Comparison of ENCODE assay signal across 25 mouse cellular contexts in the genomic region with DNA sequence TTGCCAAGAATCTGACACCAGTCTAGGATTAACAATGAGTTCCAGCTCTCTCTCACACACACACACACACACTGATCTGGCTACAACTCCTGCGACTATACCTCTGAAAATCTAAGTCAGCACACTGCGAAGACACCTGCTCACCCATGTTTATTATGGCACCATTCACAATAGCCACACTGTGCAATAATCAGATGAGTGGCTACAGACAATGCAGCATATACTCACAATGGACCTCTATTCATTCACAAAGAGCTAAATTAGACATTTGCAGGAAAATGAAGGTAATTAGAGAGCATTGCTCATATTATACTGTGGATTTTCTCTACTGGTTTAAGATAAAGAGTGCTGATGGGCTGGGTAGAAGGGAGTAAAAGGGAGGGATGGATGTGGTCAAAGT.
"Had no signal": no experiment of that assay in that cellular context is flagged by ENCODE, and none has a peak within 500 bp of the region (broad histone marks: within the 10 kb centered on the region; RNA-seq: fewer than 3 reads in every experiment).

No protein-coding gene starts in this region.

- ATAC-seq: hindbrain, embryonic 16.5 days; inflammation-experienced regulatory T-cells, adult 6 months; intestine, embryonic 15.5 days; intestine, postnatal 0 days; liver, embryonic 12.5 days had no signal

- H3K9me3 ChIP-seq: hindbrain, embryonic 10.5 days; hindbrain, embryonic 12.5 days; intestine, embryonic 15.5 days; limb, embryonic 13.5 days; limb, embryonic 15.5 days; liver, embryonic 12.5 days had no signal

- H3K4me3 ChIP-seq: gastrocnemius, adult 2 months; heart, adult 2 months; heart, embryonic 12.5 days; hindbrain, embryonic 10.5 days; hindbrain, embryonic 12.5 days; intestine, embryonic 15.5 days; limb, embryonic 13.5 days; limb, embryonic 15.5 days; liver, embryonic 12.5 days had no signal

- H3K4me2 ChIP-seq: heart, embryonic 12.5 days; hindbrain, embryonic 12.5 days; hindbrain, embryonic 14.5 days; intestine, embryonic 15.5 days; limb, embryonic 13.5 days; limb, embryonic 15.5 days; liver, embryonic 12.5 days had no signal

- H3K9ac ChIP-seq: heart, embryonic 12.5 days; hindbrain, embryonic 12.5 days; hindbrain, embryonic 14.5 days; intestine, embryonic 15.5 days; limb, embryonic 13.5 days; limb, embryonic 15.5 days; liver, embryonic 12.5 days; liver, embryonic 14.5 days had no signal

- H3K4me1 ChIP-seq: heart, embryonic 12.5 days; hindbrain, embryonic 10.5 days; hindbrain, embryonic 12.5 days; intestine, embryonic 15.5 days; limb, embryonic 13.5 days; limb, embryonic 15.5 days; liver, embryonic 12.5 days had no signal

- H3K27ac ChIP-seq: gastrocnemius, adult 2 months; heart, adult 2 months; hindbrain, embryonic 10.5 days; hindbrain, embryonic 12.5 days; hindbrain, embryonic 14.5 days; intestine, embryonic 15.5 days; limb, embryonic 13.5 days; limb, embryonic 15.5 days; liver, embryonic 12.5 days; liver, embryonic 14.5 days had no signal

- H3K36me3 ChIP-seq: heart, embryonic 12.5 days; hindbrain, embryonic 10.5 days; hindbrain, embryonic 12.5 days; intestine, embryonic 15.5 days; limb, embryonic 13.5 days; limb, embryonic 15.5 days; liver, embryonic 12.5 days had no signal

- H3K27me3 ChIP-seq: heart, embryonic 12.5 days; hindbrain, embryonic 12.5 days; intestine, embryonic 15.5 days; limb, embryonic 13.5 days; limb, embryonic 15.5 days; liver, embryonic 12.5 days had no signal

- DNase-seq: gastrocnemius, adult 2 months; gastrocnemius, postnatal 10 days; gastrocnemius, postnatal 25 days; heart, adult 2 months; heart, postnatal 10 days; heart, postnatal 4 days; kidney, adult 18-20 months; kidney, adult 8-10 months; kidney, postnatal 14 days; kidney, postnatal 36 days; layer of hippocampus, adult 9-11 months; layer of hippocampus, postnatal 36 days; left cerebral cortex, postnatal 4 days had no signal
